Mouse (Mus musculus) liver, embryonic 14.5 days (tissue): ENCODE measurements around the gene BC028528. TPM values are rescaled to one million over a fixed set of nuclear protein-coding genes. Genes with fewer than 3 reads are reported as not detected.
"Not testable (repeated sequence)": the region's sequence is repeated elsewhere in the genome, so short reads cannot be mapped to it uniquely, and the experiment has no call there.

ENCODE experiments used
- ATAC-seq: fragments of 200-750 bp; cut with Nextera tagmentation; 2 replicates; pipeline ENCODE4 v1.8.0; 2017; ENCODE audit warnings: moderate number of reproducible peaks, mild to moderate bottlenecking, moderate library complexity; ENCODE audit not compliant: insufficient read depth
- DNase-seq, 3 experiments: peaks; one replicate each; pipeline ENCODE4 v3.0.0-alpha.2; 2012 to 2013; ENCODE audit warnings: low read depth in 3 of 3, low spot score in 3 of 3
- H3K27ac ChIP-seq: fragments of 300-500 bp; sonication (generic); 2 replicates; pipeline ENCODE4 v1.5.1; 2014; ENCODE audit warnings: moderate library complexity, mild to moderate bottlenecking, control low read depth, inconsistent platforms
- H3K27me3 ChIP-seq: fragments of 300-500 bp; sonication (generic); 2 replicates; pipeline ENCODE4 v1.6.1; 2014; ENCODE audit warnings: mild to moderate bottlenecking, low read length, moderate library complexity; ENCODE audit not compliant: control insufficient read depth, insufficient read depth
- H3K36me3 ChIP-seq: fragments of 300-500 bp; sonication (generic); replicated peaks from 2 replicates; pipeline ENCODE4 v1.6.1; 2014; ENCODE audit warnings: low read depth; ENCODE audit not compliant: control insufficient read depth, insufficient read depth
- H3K4me1 ChIP-seq, 2 experiments: fragments of 200-500 bp in 1 of 2; fragments of 300-500 bp in 1 of 2; sonication (generic) in 1 of 2; replicated peaks; 2 replicates each; pipeline ENCODE4 v1.6.1; 2012 to 2014; ENCODE audit warnings: antibody characterized with exemption in 1 of 2, inconsistent platforms in 1 of 2, low read length in 1 of 2; ENCODE audit not compliant: control insufficient read depth in 2 of 2, insufficient read depth in 2 of 2
- H3K4me2 ChIP-seq: fragments of 300-500 bp; sonication (generic); 2 replicates; pipeline ENCODE4 v1.6.1; 2014; ENCODE audit warnings: low read depth, mild to moderate bottlenecking, control low read depth, moderate library complexity
- H3K4me3 ChIP-seq, 2 experiments: fragments of 200-500 bp in 1 of 2; fragments of 300-500 bp in 1 of 2; sonication (generic) in 1 of 2; 2 replicates each; pipeline ENCODE4 v1.5.1; 2012 to 2014; ENCODE audit warnings: low read depth in 2 of 2, low read length in 2 of 2, mild to moderate bottlenecking in 2 of 2, control low read depth in 1 of 2, inconsistent platforms in 1 of 2, moderate library complexity in 1 of 2; ENCODE audit not compliant: insufficient read depth in 1 of 2
- H3K9ac ChIP-seq: fragments of 300-500 bp; sonication (generic); replicated peaks from 2 replicates; pipeline ENCODE4 v1.6.1; 2014; ENCODE audit warnings: mild to moderate bottlenecking, control low read depth, moderate library complexity
- H3K9me3 ChIP-seq: fragments of 300-500 bp; sonication (generic); 2 replicates; pipeline ENCODE4 v1.6.1; 2016; ENCODE audit warnings: low read length, mixed read lengths; ENCODE audit not compliant: control insufficient read depth
- CTCF ChIP-seq: IDR thresholded peaks from 2 replicates; pipeline ENCODE4 v1.5.1; 2016; ENCODE audit warnings: antibody characterized with exemption, low read depth, control low read depth
- EP300 ChIP-seq: IDR thresholded peaks from 2 replicates; pipeline ENCODE4 v1.6.1; 2016; ENCODE audit warnings: antibody characterized with exemption, low read depth
- WGBS: fragments of 180-500 bp; shearing (Covaris S2); extraction: QIAGEN DNeasy Blood & Tissue Kit; methylation state at CpG from one replicate; pipeline ENCODE4 v1.1.7; 2014; ENCODE audit not compliant: insufficient replicate concordance; 5-methylcytosine and 5-hydroxymethylcytosine counted together
- polyA plus RNA-seq, 2 experiments: library from polyadenylated mRNA; depleted of rRNA in 1 of 2; stranded (reverse) in 1 of 2; unstranded in 1 of 2; fragments of >200 nt; fragmentation: Nextera tagmentation in 1 of 2; extraction: Ambion mirVana in 1 of 2; gene quantifications; 2 replicates each; pipeline versions ENCODE4 v1.2.1 to v1.2.3; 2012 to 2014

Gene BC028528
- polyA plus RNA-seq, 2 experiments = 5.1 TPM

DNA sequence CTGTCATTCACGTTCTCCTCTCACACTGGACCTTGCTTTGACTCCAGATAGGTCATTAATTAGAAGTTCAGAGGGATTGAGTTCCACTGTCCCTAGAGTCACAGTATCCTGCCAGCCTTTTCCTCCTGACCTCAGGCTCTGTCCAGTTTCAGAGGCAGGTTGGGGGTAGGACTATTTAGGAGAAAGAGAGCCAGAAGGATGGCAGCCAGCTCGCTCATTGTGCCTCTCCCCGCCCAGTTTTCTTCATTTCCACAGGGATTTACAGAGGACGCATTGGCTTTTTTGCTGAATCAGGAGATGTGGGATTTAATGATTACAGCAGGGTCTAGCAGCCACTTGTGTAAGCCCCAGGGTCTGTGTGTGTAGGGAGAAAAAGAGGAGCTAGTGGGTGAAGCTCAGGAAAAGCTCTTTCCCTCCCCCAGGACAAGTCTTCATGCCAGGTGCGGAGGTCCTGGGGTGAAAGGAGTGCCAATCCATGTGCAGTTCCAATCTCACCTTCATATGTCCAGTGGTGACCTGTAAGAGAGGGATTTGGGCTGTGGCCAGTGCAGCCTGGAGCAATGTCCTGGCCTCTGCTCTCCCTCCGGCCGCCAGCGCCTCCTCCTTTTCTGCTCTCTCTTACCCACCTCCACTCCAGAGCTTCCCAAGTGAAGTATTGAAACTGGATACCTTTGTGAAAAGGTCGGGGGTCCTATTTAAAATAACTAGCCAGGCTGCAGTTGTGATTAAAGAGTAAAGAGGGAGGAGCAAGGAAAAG lies 10.0 kb upstream of the BC028528 start:
- ATAC-seq (no peak), DNase-seq (no peak)
- no peak overlapping the region for H3K9ac ChIP-seq
- H3K36me3 ChIP-seq = no peaks in the 10 kb centered on the region
- no peaks in the 10 kb centered on the region for H3K9me3 ChIP-seq
- H3K27me3 ChIP-seq = peaks cover 43% of the 10 kb centered on the region
- H3K4me1 ChIP-seq = peaks cover 0 to 12% of the 10 kb centered on the region in 2 experiments; a peak in 2 of 4 replicates
- no peak overlapping the region for H3K27ac ChIP-seq
- no peak for TF ChIP-seq EP300
- no peak for TF ChIP-seq CTCF
- H3K4me3 ChIP-seq = no peak overlapping the region
- no peak overlapping the region for H3K4me2 ChIP-seq
- WGBS = 66% methylated on average over 9 of the region's 9 CpGs

DNA sequence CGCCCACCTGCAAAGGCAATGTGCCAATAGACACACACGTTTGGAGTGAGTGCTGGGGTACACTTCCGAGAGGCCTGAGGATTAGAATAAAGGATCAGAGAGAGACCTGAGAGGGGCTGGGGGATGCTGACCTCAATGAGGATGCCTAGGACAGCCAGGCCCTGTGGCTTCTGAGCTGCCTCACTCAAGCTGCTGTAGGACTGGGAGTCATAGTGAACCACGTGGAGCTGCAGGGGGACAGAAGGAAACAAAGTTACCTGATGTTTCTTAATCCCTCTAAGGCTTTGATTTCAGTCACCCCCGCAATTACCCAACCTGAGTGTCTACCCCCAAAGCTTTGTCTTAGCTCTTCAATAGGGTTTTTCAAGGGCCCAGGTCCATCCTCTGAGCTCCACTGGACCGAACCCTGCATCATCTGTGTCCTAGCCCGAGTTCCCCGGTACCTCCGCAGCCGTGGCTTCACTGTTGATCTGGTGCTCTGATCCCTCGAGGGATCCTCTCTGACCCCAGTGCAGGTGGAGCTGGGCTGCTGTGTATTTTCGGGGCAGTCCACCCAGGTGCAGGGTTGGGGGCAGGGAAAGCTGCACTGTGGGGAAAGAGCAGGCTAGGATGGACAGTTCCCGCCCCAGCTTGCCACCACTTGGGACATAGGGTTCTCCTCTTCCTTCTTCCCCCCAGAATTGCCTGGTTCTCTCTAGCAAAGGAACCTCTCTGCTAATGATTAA lies 8.2 kb upstream of the BC028528 start:
- WGBS = 59% methylated on average over 13 of the region's 13 CpGs
- Histone ChIP-seq H3K9ac (no peak overlapping the region), H3K27me3 (peaks cover 26% of the 10 kb centered on the region), H3K4me2 (no peak overlapping the region), H3K4me3 (no peak overlapping the region), H3K4me1 (peaks cover 2 to 10% of the 10 kb centered on the region in 2 experiments; a peak in 3 of 4 replicates), H3K27ac (no peak overlapping the region), H3K36me3 (no peaks in the 10 kb centered on the region), H3K9me3 (no peaks in the 10 kb centered on the region)
- DNase-seq (no peak), ATAC-seq (no peak)
- TF ChIP-seq EP300 = no peak
- no peak for TF ChIP-seq CTCF

GRCm38 (mm10) chr3:95895501-95895900 lies 3.7 kb upstream of the BC028528 start:
- H3K36me3 ChIP-seq, H3K27ac ChIP-seq, ATAC-seq, H3K27me3 ChIP-seq, H3K4me3 ChIP-seq, H3K9ac ChIP-seq, H3K4me2 ChIP-seq, DNase-seq, H3K9me3 ChIP-seq: not testable (repeated sequence)
- WGBS = 90% methylated on average over 7 of the region's 7 CpGs
- H3K4me1 ChIP-seq = peaks cover 15 to 29% of the 10 kb centered on the region in 2 experiments

DNA sequence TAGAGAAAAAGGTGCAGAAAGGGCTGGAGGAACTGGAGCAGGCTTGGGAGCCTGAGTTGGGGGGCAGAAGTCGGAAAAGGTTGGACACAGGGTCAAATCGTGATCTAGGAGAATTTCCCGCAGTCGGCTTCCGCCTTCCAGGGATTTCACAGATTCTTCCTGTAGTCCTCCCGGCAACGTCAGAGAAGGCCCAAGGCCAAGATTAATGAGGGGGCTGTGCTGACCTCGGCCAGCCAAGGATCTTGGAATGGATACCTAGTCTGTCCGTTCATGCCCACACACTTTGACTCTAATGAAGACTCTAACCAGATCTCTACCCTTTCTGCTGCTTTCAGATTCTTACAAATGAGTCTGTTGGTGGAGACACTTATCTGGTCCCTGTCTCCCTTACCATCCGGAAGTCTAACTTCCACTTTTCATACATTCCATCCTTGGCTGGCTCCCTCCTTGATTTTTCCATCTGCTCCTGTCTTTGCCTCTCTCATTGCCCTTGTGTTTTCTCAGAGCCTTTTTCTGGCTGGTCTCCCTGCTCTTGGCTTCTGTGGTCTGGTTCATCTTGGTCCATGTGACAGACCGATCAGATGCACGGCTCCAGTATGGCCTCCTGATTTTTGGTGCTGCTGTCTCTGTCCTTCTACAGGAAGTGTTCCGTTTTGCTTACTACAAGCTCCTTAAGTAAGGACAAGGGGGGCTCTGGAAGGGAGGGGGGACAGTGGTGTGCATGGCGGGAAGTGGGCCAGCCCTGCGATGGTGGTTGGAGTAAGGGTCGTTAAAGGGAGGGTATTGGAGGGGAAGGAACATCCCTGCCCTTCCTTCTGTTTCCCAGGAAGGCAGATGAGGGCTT lies 2.7 kb upstream of the BC028528 start:
- TF ChIP-seq CTCF (no peak), EP300 (no peak)
- H3K27ac ChIP-seq = peak overlapping the region; percentile 55
- DNase-seq (no peak), ATAC-seq (no peak)
- no peaks in the 10 kb centered on the region for H3K36me3 ChIP-seq
- 3% methylated on average over 16 of the region's 16 CpGs for WGBS
- peak overlapping the region; percentile 87 for H3K9ac ChIP-seq
- no peaks in the 10 kb centered on the region for H3K9me3 ChIP-seq
- peak overlapping the region; percentile 74 to 94 for H3K4me3 ChIP-seq
- no peaks in the 10 kb centered on the region; the same call in 1 of the 2 replicates for H3K27me3 ChIP-seq
- peaks cover 15 to 29% of the 10 kb centered on the region in 2 experiments for H3K4me1 ChIP-seq
- H3K4me2 ChIP-seq = peak overlapping the region; percentile 92

GRCm38 (mm10) chr3:95893606-95894316 lies 2.0 kb upstream of the BC028528 start, which contains the start of gene Aph1a:
Aph1a (plus strand) TSS chr3:95893969.
- not testable (repeated sequence) for H3K9me3 ChIP-seq, H3K27me3 ChIP-seq, H3K36me3 ChIP-seq
- peak; percentile 99 for ATAC-seq
- DNase-seq = peak; percentile 93 to 96 (median 96)
- peaks cover 15 to 29% of the 10 kb centered on the region in 2 experiments for H3K4me1 ChIP-seq
- peak within 1 kb of the TSS; percentile 87 for H3K9ac ChIP-seq
- H3K4me3 ChIP-seq = peak within 1 kb of the TSS; percentile 74 to 94
- H3K27ac ChIP-seq = peak within 1 kb of the TSS; percentile 55
- H3K4me2 ChIP-seq = peak within 1 kb of the TSS; percentile 92
- 1% methylated on average over 26 of the region's 43 CpGs for WGBS
